ENCODE assay signal across 14 mouse cellular contexts in genomic region chr17:17912618-17913017, GRCm38 (mm10). TPM values are rescaled to one million over a fixed set of nuclear protein-coding genes. Genes with fewer than 3 reads are reported as not detected.
"Had no signal": no experiment of that assay in that cellular context is flagged by ENCODE, and none has a peak within 500 bp of the region (broad histone marks: within the 10 kb centered on the region; RNA-seq: fewer than 3 reads in every experiment).

No protein-coding gene starts in this region.

RNA-seq across cellular contexts. Expression of gene Fpr3, which starts 25.0 kb away (rescaled TPM):
- total RNA-seq: neutrophil, adult 5-6 weeks had no signal
- polyA plus RNA-seq: neural tube, embryonic 12.5 days; neural tube, embryonic 13.5 days; neural tube, embryonic 14.5 days; neural tube, embryonic 15.5 days; small intestine, adult 2 months; spleen, adult 2 months; stomach, embryonic 14.5 days; stomach, embryonic 15.5 days; stomach, embryonic 16.5 days; stomach, postnatal 0 days; thymus, adult 2 months; thymus, postnatal 0 days; urinary bladder, adult 2 months had no signal

RNA-seq across cellular contexts. Expression of gene Fpr2, which starts 25.0 kb away (rescaled TPM):
- polyA plus RNA-seq: neural tube, embryonic 12.5 days; neural tube, embryonic 14.5 days; stomach, embryonic 14.5 days had no signal

RNA-seq across cellular contexts. Expression of gene Fpr1, which starts 28.9 kb away (rescaled TPM):
- polyA plus RNA-seq: neural tube, embryonic 12.5 days had no signal

RNA-seq across cellular contexts. Expression of gene Has1, which starts 57.6 kb away (rescaled TPM):
- total RNA-seq: neutrophil, adult 5-6 weeks had no signal
